Mouse (Mus musculus): Measurements from ENCODE around the gene Cuzd1. TPM values are rescaled to one million over a fixed set of nuclear protein-coding genes. Genes with fewer than 3 reads are reported as not detected.

Cuzd1 gene
- polyA plus RNA-seq, 1 experiment from 2014 or later: not detected

Other genes starting within 250 kb of the Cuzd1 start
- not detected in 2 replicates for gene 4933402N03Rik, start 176.0 kb downstream of the Cuzd1 start, polyA plus RNA-seq (2015; fragmentation: Nextera tagmentation; extraction: Ambion mirVana)
- gene 5430419D17Rik, start 147.9 kb downstream of the Cuzd1 start, polyA plus RNA-seq (2015; fragmentation: Nextera tagmentation; extraction: Ambion mirVana): not detected in 2 replicates
- gene Fam24b, start 7.2 kb upstream of the Cuzd1 start, polyA plus RNA-seq (2015; fragmentation: Nextera tagmentation; extraction: Ambion mirVana): 0.24 TPM in 1 of 2 replicates, not detected in the other
- gene Fam24a, start 11.6 kb upstream of the Cuzd1 start, polyA plus RNA-seq (2015; fragmentation: Nextera tagmentation; extraction: Ambion mirVana): not detected in 2 replicates
- gene 2310057M21Rik, start 40.5 kb upstream of the Cuzd1 start, polyA plus RNA-seq (2015; fragmentation: Nextera tagmentation; extraction: Ambion mirVana): 21.2 and 23.3 TPM in 2 replicates
- gene Pstk, start 48.8 kb upstream of the Cuzd1 start, polyA plus RNA-seq (2015; fragmentation: Nextera tagmentation; extraction: Ambion mirVana): 45.9 and 54.3 TPM in 2 replicates
- gene Ikzf5, start 88.2 kb upstream of the Cuzd1 start, polyA plus RNA-seq (2015; fragmentation: Nextera tagmentation; extraction: Ambion mirVana): 14.1 and 16.4 TPM in 2 replicates
- 100 and 102 TPM in 2 replicates for gene Acadsb, start 88.3 kb upstream of the Cuzd1 start, polyA plus RNA-seq (2015; fragmentation: Nextera tagmentation; extraction: Ambion mirVana)
- 0.50 and 0.99 TPM in 2 replicates for gene Hmx3, start 220.6 kb upstream of the Cuzd1 start, polyA plus RNA-seq (2015; fragmentation: Nextera tagmentation; extraction: Ambion mirVana)
- 1.4 and 1.6 TPM in 2 replicates for gene Hmx2, start 226.5 kb upstream of the Cuzd1 start, polyA plus RNA-seq (2015; fragmentation: Nextera tagmentation; extraction: Ambion mirVana)
- 206 and 224 TPM in 2 replicates for gene Bub3, start 237.9 kb upstream of the Cuzd1 start, polyA plus RNA-seq (2015; fragmentation: Nextera tagmentation; extraction: Ambion mirVana)